Mouse (Mus musculus) neural tube, embryonic 11.5 days (tissue): ENCODE results near the gene Klra7. TPM values are rescaled to one million over a fixed set of nuclear protein-coding genes. Genes with fewer than 3 reads are reported as not detected.
"Not testable (repeated sequence)": the region's sequence is repeated elsewhere in the genome, so short reads cannot be mapped to it uniquely, and the experiment has no call there.

ENCODE experiments used
- ATAC-seq: fragments of 200-750 bp; cut with Nextera tagmentation; 2 replicates; pipeline ENCODE4 v1.8.0; 2017; ENCODE audit warnings: moderate number of reproducible peaks, mild to moderate bottlenecking, moderate TSS enrichment, moderate library complexity; ENCODE audit not compliant: insufficient read depth, low FRiP score, low TSS enrichment
- DNase-seq: peaks from one replicate; pipeline ENCODE4 v3.0.0-alpha.2; 2015; ENCODE audit warnings: low spot score
- H3K27ac ChIP-seq: fragments of 300-500 bp; sonication (generic); 2 replicates; pipeline ENCODE4 v1.5.1; 2014; ENCODE audit warnings: low read depth, mild to moderate bottlenecking, low read length
- H3K27me3 ChIP-seq: fragments of 300-500 bp; sonication (generic); 2 replicates; pipeline ENCODE4 v1.6.1; 2014; ENCODE audit warnings: mild to moderate bottlenecking, low read length, mixed read lengths; ENCODE audit not compliant: control insufficient read depth, insufficient read depth
- H3K36me3 ChIP-seq: fragments of 300-500 bp; sonication (generic); 2 replicates; pipeline ENCODE4 v1.6.1; 2014; ENCODE audit warnings: mild to moderate bottlenecking, low read length, moderate library complexity, mixed read lengths; ENCODE audit not compliant: control insufficient read depth, insufficient read depth
- H3K4me1 ChIP-seq: fragments of 300-500 bp; sonication (generic); 2 replicates; pipeline ENCODE4 v1.6.1; 2014; ENCODE audit warnings: low read length, mixed read lengths; ENCODE audit not compliant: control insufficient read depth, insufficient read depth
- H3K4me2 ChIP-seq: fragments of 300-500 bp; sonication (generic); 2 replicates; pipeline ENCODE4 v1.6.1; 2014; ENCODE audit warnings: low read depth, mild to moderate bottlenecking, moderate library complexity
- H3K4me3 ChIP-seq: fragments of 300-500 bp; sonication (generic); 2 replicates; pipeline ENCODE4 v1.5.1; 2014; ENCODE audit warnings: low read depth, low read length
- H3K9ac ChIP-seq: fragments of 300-500 bp; sonication (generic); 2 replicates; pipeline ENCODE4 v1.6.1; 2014; ENCODE audit warnings: mild to moderate bottlenecking, low read length
- H3K9me3 ChIP-seq: fragments of 300-500 bp; sonication (generic); 2 replicates; pipeline ENCODE4 v1.6.1; 2016; ENCODE audit warnings: low read length; ENCODE audit not compliant: control insufficient read depth
- WGBS: fragments of 180-500 bp; shearing (Covaris S2); extraction: QIAGEN DNeasy Blood & Tissue Kit; methylation state at CpG from one replicate; pipeline ENCODE4 v1.1.7; 2014; 5-methylcytosine and 5-hydroxymethylcytosine counted together
- polyA plus RNA-seq: library from polyadenylated mRNA; unstranded; fragments of >200 nt; fragmentation: Nextera tagmentation; extraction: Ambion mirVana; gene quantifications from 2 replicates; pipeline ENCODE4 v1.2.1, GENCODE M21; 2014

The Klra7 gene
- polyA plus RNA-seq, result not detected in 2 replicates

DNA sequence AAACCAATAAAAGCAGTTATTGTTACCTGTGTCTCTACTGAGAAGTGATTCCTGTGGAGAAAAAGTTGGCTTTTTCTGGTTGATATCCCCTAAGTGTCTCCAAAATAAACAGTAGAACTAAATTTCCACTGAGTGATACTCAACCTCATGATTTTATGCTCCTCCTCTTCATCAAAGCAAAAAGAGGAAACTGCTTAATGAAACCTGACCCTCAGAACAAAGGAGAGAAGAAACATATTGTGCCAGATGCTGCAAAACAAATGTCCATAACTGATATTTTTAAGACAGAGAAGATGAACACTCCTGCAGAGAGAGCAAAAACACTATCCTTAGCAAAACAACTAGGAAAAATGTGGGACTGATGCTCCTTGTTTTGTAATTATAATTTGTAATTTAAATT is at the start of gene Klra7:
TSS of gene Klra7 (minus strand) at position 101 of the 400 bp plus-strand sequence.
- Histone ChIP-seq H3K9ac (no peak within 1 kb of the TSS), H3K4me1 (no peaks in the 10 kb centered on the region), H3K27me3 (no peaks in the 10 kb centered on the region), H3K36me3 (no peaks in the 10 kb centered on the region), H3K4me3 (no peak within 1 kb of the TSS), H3K4me2 (no peak within 1 kb of the TSS), H3K27ac (no peak within 1 kb of the TSS), H3K9me3 (no peaks in the 10 kb centered on the region)
- DNase-seq (no peak), ATAC-seq (no peak)

GRCm38 (mm10) chr6:130281828-130282227 is 48.7 kb upstream of the Klra7 start, which contains the start of gene Klra10:
Gene Klra10, minus strand, starts transcription at chr6:130281928.
- H3K4me3 ChIP-seq, H3K9me3 ChIP-seq, H3K4me2 ChIP-seq, H3K9ac ChIP-seq, H3K27ac ChIP-seq, ATAC-seq, DNase-seq, H3K27me3 ChIP-seq, H3K36me3 ChIP-seq, H3K4me1 ChIP-seq: not testable (repeated sequence)
- 85% methylated on average over 1 of the region's 1 CpGs for WGBS

GRCm38 (mm10) chr6:130255326-130255725 is 22.2 kb upstream of the Klra7 start:
- H3K4me3 ChIP-seq, result no peak overlapping the region
- H3K9ac ChIP-seq, result no peak overlapping the region
- H3K27me3 ChIP-seq, result no peaks in the 10 kb centered on the region
- ATAC-seq, result no peak
- H3K27ac ChIP-seq, result no peak overlapping the region
- no peaks in the 10 kb centered on the region for H3K4me1 ChIP-seq
- no peaks in the 10 kb centered on the region for H3K36me3 ChIP-seq
- H3K9me3 ChIP-seq, result 0 out of 2 replicates have a peak, but pooled peaks cover 6% of the 10 kb centered on the region
- no peak for DNase-seq
- WGBS, result 89% methylated on average over 2 of the region's 2 CpGs
- no peak overlapping the region for H3K4me2 ChIP-seq

GRCm38 (mm10) chr6:130237536-130237935 is 4.4 kb upstream of the Klra7 start:
- WGBS, result 85% methylated on average over 2 of the region's 2 CpGs
- no peak overlapping the region for H3K9ac ChIP-seq
- no peaks in the 10 kb centered on the region for H3K4me1 ChIP-seq

DNA sequence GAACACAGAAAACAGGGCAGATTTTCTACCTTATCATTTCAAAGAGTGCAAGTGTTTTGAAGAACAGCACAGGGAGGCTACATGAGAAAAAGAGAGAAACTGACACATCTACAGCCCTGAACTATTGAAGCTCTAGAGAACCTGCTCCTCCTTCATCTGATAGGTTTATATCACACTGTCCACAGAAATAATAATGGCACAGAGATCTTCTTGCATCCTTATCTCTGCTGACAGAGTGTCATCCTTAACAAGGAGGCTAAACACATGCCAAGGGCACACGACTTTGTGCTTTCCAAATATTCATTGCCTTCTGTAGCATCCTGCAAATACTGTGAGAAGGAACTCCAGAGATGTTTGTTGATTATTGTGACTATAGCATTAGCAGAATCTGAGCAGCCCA is 3.5 kb upstream of the Klra7 start:
- no peak for ATAC-seq

More at GRCm38 (mm10) chr6:130237536-130237935, 4.4 kb upstream of the Klra7 start:
- H3K36me3 ChIP-seq, result no peaks in the 10 kb centered on the region
- no peak overlapping the region for H3K4me3 ChIP-seq
- ATAC-seq (no peak), DNase-seq (no peak)
- H3K9me3 ChIP-seq, result no peaks in the 10 kb centered on the region
- H3K27me3 ChIP-seq, result no peaks in the 10 kb centered on the region
- H3K27ac ChIP-seq, result no peak overlapping the region
- H3K4me2 ChIP-seq, result no peak overlapping the region

DNA sequence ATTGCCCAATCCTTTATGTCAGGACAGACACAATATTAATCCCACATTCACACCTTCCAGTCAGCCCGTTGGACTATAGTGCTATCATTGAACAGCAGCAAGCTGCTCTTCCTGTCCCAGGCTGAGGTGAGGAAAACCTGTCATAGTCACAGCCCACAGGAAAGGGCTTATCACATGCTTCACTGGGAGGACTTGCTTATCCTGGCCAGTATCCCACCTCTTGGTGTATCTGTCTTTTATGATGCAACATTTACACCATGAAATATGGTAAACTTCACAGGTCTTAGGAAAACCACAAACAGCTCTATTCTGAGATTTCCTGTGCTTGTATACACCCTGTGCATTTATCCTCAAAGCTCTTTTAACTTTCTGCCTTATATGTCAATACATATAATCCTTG is 35.7 kb downstream of the Klra7 start:
- not testable (repeated sequence) for H3K4me3 ChIP-seq, H3K9ac ChIP-seq, H3K4me1 ChIP-seq, H3K9me3 ChIP-seq, H3K4me2 ChIP-seq, H3K36me3 ChIP-seq, H3K27ac ChIP-seq, ATAC-seq, H3K27me3 ChIP-seq, DNase-seq
- 88% methylated on average over 1 of the region's 1 CpGs for WGBS

More for the DNA sequence above, 3.5 kb upstream of the Klra7 start:
- Histone ChIP-seq H3K27me3 (no peaks in the 10 kb centered on the region), H3K4me1 (no peaks in the 10 kb centered on the region), H3K9me3 (no peaks in the 10 kb centered on the region), H3K9ac (no peak overlapping the region), H3K36me3 (no peaks in the 10 kb centered on the region), H3K27ac (no peak overlapping the region), H3K4me2 (no peak overlapping the region), H3K4me3 (no peak overlapping the region)
- no peak for DNase-seq
- 54% methylated on average over 1 of the region's 1 CpGs for WGBS

- not testable (repeated sequence) for H3K4me1 ChIP-seq, H3K27me3 ChIP-seq, H3K9me3 ChIP-seq, H3K36me3 ChIP-seq, H3K27ac ChIP-seq, DNase-seq, H3K4me3 ChIP-seq, H3K4me2 ChIP-seq, H3K9ac ChIP-seq, ATAC-seq
- 67% methylated on average over 3 of the region's 3 CpGs for WGBS
Measured at GRCm38 (mm10) chr6:130193012-130193411, 40.1 kb downstream of the Klra7 start, which contains the start of gene Klra9. Gene Klra9, minus strand, starts transcription at chr6:130193112.

Other genes with a start within 250 kb of the Klra7 start
- gene Klra6, start 206.4 kb downstream of the Klra7 start, polyA plus RNA-seq, result not detected in 2 replicates
- gene Klra4, start 166.1 kb downstream of the Klra7 start, polyA plus RNA-seq, result not detected in 2 replicates
- not detected in 2 replicates for gene Klra8, start 103.4 kb downstream of the Klra7 start, polyA plus RNA-seq
- not detected in 2 replicates for gene Klra9, start 40.2 kb downstream of the Klra7 start, polyA plus RNA-seq
- gene Klra10, start 48.6 kb upstream of the Klra7 start, polyA plus RNA-seq, result not detected in 2 replicates
- not detected in 2 replicates for gene Klra3, start 104.3 kb upstream of the Klra7 start, polyA plus RNA-seq
- gene Klra1, start 153.6 kb upstream of the Klra7 start, polyA plus RNA-seq, result not detected in 2 replicates